Mouse (Mus musculus) Muller cell, postnatal 12 days (primary cell): Measurements from ENCODE around the gene Wdr35.
"Not testable (repeated sequence)": the region's sequence is repeated elsewhere in the genome, so short reads cannot be mapped to it uniquely, and the experiment has no call there.

Experiments used
- DNase-seq: peaks from one replicate; pipeline ENCODE4 v3.0.0-alpha.2; 2015; ENCODE audit errors: inconsistent ontology term

Gene Wdr35

GRCm38 (mm10) chr12:9007146-9007545, 33.5 kb downstream of the Wdr35 start:
- DNase-seq, result no peak

GRCm38 (mm10) chr12:9007811-9008210, 34.1 kb downstream of the Wdr35 start:
- DNase-seq, result no peak

- no peak for DNase-seq
Measured at GRCm38 (mm10) chr12:9010311-9010710, 36.6 kb downstream of the Wdr35 start.

- DNase-seq, result no peak
Measured at GRCm38 (mm10) chr12:9016376-9016775, 42.7 kb downstream of the Wdr35 start.

- no peak for DNase-seq
Measured at GRCm38 (mm10) chr12:9020431-9020830, 46.7 kb downstream of the Wdr35 start.

GRCm38 (mm10) chr12:9020986-9021385, 47.3 kb downstream of the Wdr35 start:
- DNase-seq, result no peak

- no peak for DNase-seq
Measured at GRCm38 (mm10) chr12:9023031-9023430, 49.3 kb downstream of the Wdr35 start.

GRCm38 (mm10) chr12:9024071-9024470, 50.4 kb downstream of the Wdr35 start:
- DNase-seq, result no peak

- no peak for DNase-seq
Measured at GRCm38 (mm10) chr12:9024736-9025135, 51.0 kb downstream of the Wdr35 start.

- DNase-seq, result no peak
Measured at GRCm38 (mm10) chr12:9026843-9027242, 53.2 kb downstream of the Wdr35 start.

GRCm38 (mm10) chr12:9028816-9029215, 55.1 kb downstream of the Wdr35 start:
- DNase-seq, result not testable (repeated sequence)

- DNase-seq, result no peak
Measured at GRCm38 (mm10) chr12:9029506-9029887, 55.8 kb downstream of the Wdr35 start.

- peak; percentile 98 for DNase-seq
Measured at GRCm38 (mm10) chr12:9029888-9030723, 56.4 kb downstream of the Wdr35 start, which contains the start of gene Ttc32. Gene Ttc32, plus strand, starts transcription at chr12:9029997.

GRCm38 (mm10) chr12:9031166-9031565, 57.5 kb downstream of the Wdr35 start:
- DNase-seq, result no peak

- no peak for DNase-seq
Measured at GRCm38 (mm10) chr12:9033140-9033539, 59.4 kb downstream of the Wdr35 start.

- no peak for DNase-seq
Measured at GRCm38 (mm10) chr12:9036409-9036808, 62.7 kb downstream of the Wdr35 start.

- DNase-seq, result no peak
Measured at GRCm38 (mm10) chr12:9040177-9040576, 66.5 kb downstream of the Wdr35 start.

GRCm38 (mm10) chr12:9040686-9041085, 67.0 kb downstream of the Wdr35 start:
- no peak for DNase-seq

- DNase-seq, result no peak
Measured at GRCm38 (mm10) chr12:9042316-9042715, 68.6 kb downstream of the Wdr35 start.

GRCm38 (mm10) chr12:9042759-9043158, 69.1 kb downstream of the Wdr35 start:
- DNase-seq, result no peak

GRCm38 (mm10) chr12:9044666-9045065, 71.0 kb downstream of the Wdr35 start:
- no peak for DNase-seq

- DNase-seq, result no peak
Measured at GRCm38 (mm10) chr12:9046674-9047073, 73.0 kb downstream of the Wdr35 start.

- no peak for DNase-seq
Measured at GRCm38 (mm10) chr12:9048090-9048489, 74.4 kb downstream of the Wdr35 start.

- DNase-seq, result no peak
Measured at GRCm38 (mm10) chr12:9050824-9051223, 77.1 kb downstream of the Wdr35 start.
